Mouse (Mus musculus) 3134 (cell line): ENCODE measurements around the gene Ch25h.
A peak's percentile ranks its signal among the peaks of the same experiment; 100 is the strongest.

Experiments used
- DNase-seq: peaks from one replicate; pipeline ENCODE4 v3.0.0-alpha.2; 2011; ENCODE audit warnings: low spot score; ENCODE audit not compliant: insufficient read length; ENCODE audit errors: extremely low read depth

The Ch25h gene

GRCm38 (mm10) chr19:34471703-34472102 is 3.3 kb downstream of the Ch25h start:
- DNase-seq = peak; percentile 34

DNA sequence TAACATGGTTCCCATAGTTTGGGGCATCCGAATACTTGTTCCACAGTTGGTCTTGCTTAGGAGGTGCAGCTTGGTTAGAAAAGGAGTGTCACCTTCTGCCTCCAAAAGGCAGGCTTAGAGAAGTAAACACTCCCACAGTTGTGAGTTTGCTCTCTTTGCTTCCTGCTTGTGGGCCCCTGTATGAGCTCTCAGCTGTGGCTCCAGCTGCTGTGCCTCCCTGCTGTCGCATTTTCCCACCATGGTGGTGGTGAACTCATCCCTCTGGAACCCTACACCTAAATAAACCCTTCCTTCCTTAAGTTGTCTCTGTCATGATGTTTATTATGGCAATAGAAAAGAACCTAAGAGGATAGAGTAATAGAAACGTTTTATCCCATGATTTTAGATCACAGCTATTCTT is 6.2 kb downstream of the Ch25h start:
- no peak for DNase-seq

- no peak for DNase-seq
Measured at GRCm38 (mm10) chr19:34468216-34468615, 6.7 kb downstream of the Ch25h start.

- DNase-seq = no peak
Measured at GRCm38 (mm10) chr19:34464453-34464852, 10.5 kb downstream of the Ch25h start.

GRCm38 (mm10) chr19:34461451-34462019 is 13.4 kb downstream of the Ch25h start:
- DNase-seq = no peak

- peak; percentile 66 for DNase-seq
Measured at GRCm38 (mm10) chr19:34450784-34451370, 24.1 kb downstream of the Ch25h start.

DNA sequence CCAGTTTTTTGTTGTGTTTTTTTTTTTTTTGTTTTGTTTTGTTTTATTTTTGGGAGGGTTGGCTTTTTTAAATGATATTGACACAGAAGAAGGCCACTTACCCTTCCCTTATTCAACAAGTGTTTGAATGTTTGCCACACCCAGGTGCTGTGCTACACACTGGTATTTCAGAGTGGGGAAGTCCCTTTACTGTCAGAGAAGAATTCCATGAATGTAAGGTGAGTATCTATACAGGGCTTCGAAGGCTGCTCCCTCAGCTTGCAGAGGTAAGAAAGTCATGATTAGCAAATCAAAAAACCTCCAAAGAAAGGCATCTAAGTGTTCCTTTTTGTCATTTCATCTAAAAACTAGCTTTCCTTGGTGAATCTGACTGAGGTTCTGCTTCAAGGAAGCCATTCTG is 26.1 kb downstream of the Ch25h start:
- DNase-seq = no peak

DNA sequence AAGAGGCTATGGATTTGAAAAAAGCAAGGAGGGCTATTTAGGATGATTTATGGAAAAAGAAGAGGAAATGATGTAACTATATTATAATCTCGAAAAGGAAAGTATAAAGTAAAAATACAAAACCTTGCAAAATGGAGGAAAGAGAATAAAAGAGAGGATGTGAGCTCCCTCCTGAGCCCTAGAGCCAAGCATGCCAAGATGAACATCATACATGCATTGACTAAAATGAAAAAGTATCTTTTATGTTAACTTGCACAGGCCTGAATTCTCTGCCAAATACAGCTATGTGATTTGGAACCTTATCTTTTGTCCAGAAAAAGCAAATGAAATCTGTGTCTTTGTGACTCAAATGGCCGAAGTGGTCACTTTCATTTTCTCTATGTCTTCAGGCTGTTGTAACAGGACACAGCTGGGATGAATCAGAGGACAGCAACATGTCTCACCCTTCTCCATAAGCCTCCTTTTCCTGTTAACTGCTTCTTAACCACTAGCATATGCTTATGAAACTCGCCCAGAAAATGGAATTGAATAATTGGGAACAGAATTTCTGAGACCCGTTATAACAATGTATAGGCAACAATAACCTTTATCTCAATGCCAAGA is 29.5 kb downstream of the Ch25h start:
- DNase-seq = peak; percentile 39

GRCm38 (mm10) chr19:34444785-34445184 is 30.2 kb downstream of the Ch25h start:
- no peak for DNase-seq

DNA sequence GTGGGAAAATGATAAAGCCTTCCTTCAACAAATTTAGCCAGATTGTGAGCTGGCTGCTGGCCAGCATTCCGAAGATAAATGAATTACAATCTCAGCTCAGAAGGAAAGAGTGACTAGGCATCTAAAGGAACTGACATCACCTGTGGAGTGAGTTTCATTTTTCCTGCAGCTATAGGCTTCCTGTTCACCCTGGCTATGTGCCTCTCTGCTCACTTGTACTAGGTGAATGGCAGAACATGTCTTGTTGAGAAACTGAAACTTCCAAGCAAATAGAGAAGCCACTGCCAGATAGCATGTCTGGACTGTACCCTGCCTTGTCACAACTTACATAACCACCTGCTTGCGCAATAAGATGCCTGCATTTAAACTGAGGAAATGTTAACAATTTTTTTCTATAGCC is 33.0 kb downstream of the Ch25h start:
- DNase-seq = no peak

DNA sequence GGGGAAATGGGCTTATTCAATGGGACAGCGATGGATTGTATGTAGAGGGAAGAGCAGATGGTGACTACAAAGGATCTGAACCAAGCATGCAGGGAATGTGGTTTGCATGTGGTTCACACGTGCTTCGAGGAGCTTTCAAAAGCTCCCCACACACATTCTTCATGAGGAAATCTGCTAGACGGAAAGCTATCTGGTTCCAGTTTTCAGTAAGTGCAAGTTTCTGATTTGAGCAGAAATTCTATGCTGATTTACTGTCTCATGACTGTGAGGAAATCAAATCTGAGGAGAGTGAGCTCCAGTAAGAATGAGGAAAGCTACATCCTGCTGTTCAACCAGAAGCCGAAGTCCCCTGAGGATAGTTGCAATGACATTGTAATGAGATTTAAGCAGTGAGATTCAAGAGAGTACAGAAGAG is 39.8 kb downstream of the Ch25h start:
- no peak for DNase-seq

DNA sequence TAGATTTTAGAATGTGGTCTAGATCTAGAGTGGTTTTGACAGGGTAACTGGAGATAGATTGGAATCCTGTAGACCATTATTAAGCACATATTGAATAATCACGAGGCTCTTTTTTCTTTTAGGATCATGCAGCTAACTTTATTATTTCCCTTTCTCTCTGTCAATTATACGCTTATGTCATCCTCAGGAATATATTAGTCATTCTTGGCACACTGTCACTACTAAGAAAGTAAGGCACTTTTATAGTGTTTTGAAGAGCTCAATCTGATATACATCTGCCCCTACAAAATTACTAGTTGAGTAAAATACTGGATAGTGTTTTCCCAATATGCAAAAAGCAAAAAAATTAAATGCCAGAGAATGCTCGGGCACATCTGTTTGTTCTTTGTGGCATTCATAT is 43.6 kb downstream of the Ch25h start:
- no peak for DNase-seq

DNA sequence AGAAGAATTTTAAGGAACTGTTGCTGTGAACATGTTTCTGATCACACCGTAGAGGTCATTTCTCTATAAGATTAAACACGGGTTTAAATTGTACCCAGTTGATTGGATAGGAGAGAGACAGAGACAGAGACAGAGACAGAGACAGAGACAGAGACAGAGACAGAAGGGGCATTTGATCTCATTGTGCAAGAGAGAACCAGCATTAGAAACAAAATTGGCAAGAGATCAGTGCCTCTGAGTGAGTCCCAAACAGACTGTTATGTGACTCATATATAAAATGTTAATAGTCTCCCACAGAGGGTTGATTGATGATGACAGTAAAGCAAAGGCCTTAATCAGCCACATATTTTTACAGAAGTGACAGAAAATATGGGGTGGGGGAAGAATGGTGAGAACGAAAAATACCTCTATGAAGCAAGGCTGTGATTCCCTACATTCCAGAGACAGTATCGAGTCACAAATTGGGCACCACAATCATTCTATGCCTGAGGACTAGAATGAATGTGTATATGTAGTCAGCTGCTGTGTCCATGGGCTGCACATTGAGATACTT is 51.1 kb downstream of the Ch25h start:
- DNase-seq = no peak
